Mouse (Mus musculus): Measurements from ENCODE around the gene Nhlh2. TPM values are rescaled to one million over a fixed set of nuclear protein-coding genes. Genes with fewer than 3 reads are reported as not detected.

The Nhlh2 gene
- not detected for polyA plus RNA-seq (2014; fragmentation: Illumina TruSeq; extraction: RNeasy Lipid Tissue Mini Kit (QIAGEN cat#74804); ENCODE audit: low read depth, low replicate concordance)

DNA sequence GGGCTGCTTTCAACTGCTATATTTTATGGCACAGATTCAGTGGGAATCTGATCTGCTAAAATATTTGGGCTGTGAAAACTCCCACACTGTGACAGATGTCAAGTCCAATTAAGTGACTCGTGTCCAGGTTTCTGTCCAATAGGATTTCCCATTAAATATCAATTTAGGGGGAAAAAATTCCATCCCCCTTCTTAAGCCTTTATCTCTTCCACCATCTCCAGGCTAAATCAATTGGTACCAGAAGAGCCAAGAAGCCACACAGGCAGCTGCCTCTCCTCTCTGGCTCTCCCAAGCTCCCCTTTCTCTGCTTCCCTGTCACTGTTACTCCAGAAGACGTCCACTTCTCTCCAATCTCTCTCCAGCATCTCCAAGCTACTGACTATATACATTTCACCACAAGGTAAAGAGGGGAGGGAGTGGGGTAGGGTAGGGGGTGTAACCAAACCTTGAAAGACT is at the start of gene Nhlh2:
Nhlh2 (plus strand) TSS at position 151 of the 456 bp plus-strand sequence.

Other genes starting within 250 kb of the Nhlh2 start
- gene Mab21l3, start 161.1 kb upstream of the Nhlh2 start, polyA plus RNA-seq (2014; fragmentation: Illumina TruSeq; extraction: RNeasy Lipid Tissue Mini Kit (QIAGEN cat#74804); ENCODE audit: low read depth, low replicate concordance) = not detected
- 2.4 TPM for gene Slc22a15, start 85.6 kb upstream of the Nhlh2 start, polyA plus RNA-seq (2014; fragmentation: Illumina TruSeq; extraction: RNeasy Lipid Tissue Mini Kit (QIAGEN cat#74804); ENCODE audit: low read depth, low replicate concordance)
- 770 TPM for gene Casq2, start 76.3 kb downstream of the Nhlh2 start, polyA plus RNA-seq (2014; fragmentation: Illumina TruSeq; extraction: RNeasy Lipid Tissue Mini Kit (QIAGEN cat#74804); ENCODE audit: low read depth, low replicate concordance)
- 7.0 TPM for gene Vangl1, start 194.6 kb downstream of the Nhlh2 start, polyA plus RNA-seq (2014; fragmentation: Illumina TruSeq; extraction: RNeasy Lipid Tissue Mini Kit (QIAGEN cat#74804); ENCODE audit: low read depth, low replicate concordance)